Mouse (Mus musculus): Measurements from ENCODE around the gene Gm853.

The Gm853 gene

DNA sequence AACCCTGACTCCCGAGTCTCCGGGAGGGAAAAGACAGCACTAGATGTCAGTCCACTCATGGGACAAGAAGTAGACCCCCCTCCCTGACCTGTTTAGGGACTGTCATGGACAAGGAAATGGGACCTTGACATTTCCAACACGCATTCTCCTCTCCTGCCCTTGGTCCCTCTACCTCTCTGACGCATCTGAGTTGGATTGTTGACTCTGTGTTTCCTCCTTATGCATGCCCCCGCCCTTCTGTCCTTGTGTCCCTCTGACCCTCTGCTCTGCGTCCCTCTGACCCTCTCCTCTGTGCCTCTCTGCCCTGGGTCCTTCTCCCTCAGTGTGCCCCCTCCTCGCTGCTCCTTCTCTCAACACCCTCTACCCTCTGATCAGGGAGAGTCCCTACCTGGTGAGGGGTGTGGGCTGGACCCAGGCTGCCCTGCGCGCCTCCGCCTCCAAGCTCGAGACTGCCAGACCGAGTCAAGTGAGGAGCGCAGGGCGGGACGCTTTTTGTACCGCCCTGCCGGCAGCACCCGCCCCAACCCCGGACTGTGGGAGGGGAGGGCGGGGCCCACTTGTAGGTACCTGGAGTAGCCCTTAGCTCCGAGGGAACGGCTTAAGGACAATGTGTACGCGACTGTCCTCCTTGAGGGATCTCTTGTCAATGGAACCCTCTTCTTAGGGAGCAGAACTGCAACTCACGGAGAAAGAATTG is 47.7 kb downstream of the Gm853 start:
- no peak for DNase-seq (ENCODE audit: low read depth, low spot score)

DNA sequence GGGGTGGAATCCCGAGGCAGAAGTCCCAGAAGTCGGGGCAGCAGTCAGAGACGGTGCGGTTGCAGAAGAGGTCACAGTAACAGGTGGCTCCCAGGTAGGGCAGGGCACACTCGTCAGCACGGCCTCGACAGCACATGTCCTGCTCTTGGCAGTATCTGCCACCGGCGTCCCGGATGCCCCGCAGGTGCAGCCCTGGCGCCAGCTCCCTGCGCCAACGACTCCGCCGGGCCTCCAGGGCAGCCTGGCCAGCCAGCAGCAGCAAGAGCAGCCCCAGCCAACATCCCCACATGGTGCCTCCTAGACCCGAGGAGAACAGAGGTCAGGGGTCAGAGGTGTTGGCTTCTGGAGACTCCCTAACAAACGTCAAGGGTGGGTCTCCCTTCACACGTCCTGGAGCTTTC is 48.3 kb downstream of the Gm853 start:
- DNase-seq (ENCODE audit: low read depth, low spot score), result no peak

- DNase-seq (ENCODE audit: low read depth, low spot score), result no peak
Observed at GRCm38 (mm10) chr4:130173060-130173822, 49.0 kb downstream of the Gm853 start.

DNA sequence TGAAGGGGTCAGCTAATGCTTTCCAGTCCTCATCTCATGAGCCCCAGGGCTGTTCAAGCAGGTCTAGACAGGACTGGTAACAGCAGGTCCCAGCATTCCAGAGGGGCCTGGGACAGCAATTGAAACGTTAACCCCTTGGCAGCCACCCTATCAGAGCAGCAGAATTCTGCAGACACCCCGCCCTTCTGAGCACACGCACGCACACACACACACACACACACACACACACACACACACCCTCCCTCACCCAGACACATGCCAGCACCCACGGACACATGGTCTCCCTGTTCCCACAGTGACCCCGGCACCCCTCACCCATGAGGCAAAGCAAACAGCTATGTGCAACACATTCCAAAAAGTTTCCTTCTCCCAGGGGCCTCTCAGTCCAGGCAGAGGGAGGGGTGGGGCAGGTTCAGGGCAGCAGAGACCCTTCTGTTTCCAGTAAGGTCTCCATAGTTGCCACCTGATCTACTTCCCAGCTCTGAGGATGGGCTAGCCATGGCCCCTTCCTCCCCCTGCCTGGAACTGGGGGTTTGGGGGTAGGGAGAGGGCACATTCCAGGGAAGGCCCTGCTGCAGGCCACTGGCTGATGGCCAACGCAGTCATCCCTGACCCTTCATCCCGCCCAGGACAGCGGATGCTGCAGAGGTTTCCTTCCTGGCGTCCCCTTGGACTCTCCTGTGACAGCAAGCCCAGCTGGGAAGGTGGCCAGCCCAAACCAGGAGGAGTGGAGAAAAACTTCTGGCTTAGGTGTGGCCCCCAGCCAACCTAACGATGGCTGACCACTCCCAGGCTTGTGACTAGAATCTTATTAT is 50.0 kb downstream of the Gm853 start:
- DNase-seq (ENCODE audit: low read depth, low spot score), result no peak

- no peak for DNase-seq (ENCODE audit: low read depth, low spot score)
Observed at GRCm38 (mm10) chr4:130170362-130170761, 51.8 kb downstream of the Gm853 start.

GRCm38 (mm10) chr4:130169411-130169971 is 52.7 kb downstream of the Gm853 start:
- no peak for DNase-seq (ENCODE audit: low read depth, low spot score)

- no peak for DNase-seq (ENCODE audit: low read depth, low spot score)
Observed at GRCm38 (mm10) chr4:130168280-130169183, 53.7 kb downstream of the Gm853 start.

- no peak for DNase-seq (ENCODE audit: low read depth, low spot score)
Observed at GRCm38 (mm10) chr4:130167814-130168213, 54.4 kb downstream of the Gm853 start.

DNA sequence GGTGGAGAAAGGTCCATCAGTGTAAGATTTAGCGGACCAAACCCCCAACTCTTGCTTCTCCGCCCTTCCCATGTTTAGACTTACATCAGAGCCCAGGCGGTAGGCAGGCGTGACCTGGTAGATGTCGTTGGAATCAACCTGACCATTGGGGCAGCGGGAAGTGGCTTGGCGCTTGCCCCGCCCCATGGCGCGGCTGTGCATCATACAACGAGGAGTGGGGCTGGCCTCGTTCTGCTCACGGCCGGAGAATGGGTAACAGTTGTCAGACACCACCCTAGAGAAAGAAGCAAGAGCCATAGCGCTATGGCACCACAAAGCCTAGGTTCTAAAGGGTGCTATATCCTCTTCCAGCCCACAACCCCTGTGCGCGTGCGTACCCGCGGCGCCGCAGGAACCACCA is 54.9 kb downstream of the Gm853 start:
- no peak for DNase-seq (ENCODE audit: low read depth, low spot score)

DNA sequence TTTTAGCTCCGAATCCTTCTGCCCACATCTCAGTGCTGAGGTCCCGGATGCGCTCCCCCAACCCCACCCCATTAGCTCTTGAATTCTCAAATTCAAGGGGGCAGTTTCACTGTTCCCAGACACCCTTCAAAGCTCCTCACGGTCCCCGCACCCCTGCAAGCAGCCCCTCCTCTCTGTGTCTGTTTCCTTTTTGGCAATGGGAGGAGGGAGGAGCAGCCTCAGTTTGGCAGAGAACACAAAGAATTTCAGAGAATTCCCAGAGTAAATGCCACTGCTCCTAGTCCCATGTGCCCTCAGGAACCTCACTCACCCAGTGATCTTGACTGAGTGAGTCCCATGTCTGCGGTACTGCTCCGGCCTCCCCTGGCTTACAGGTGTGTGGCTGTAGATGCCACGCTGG is 55.6 kb downstream of the Gm853 start:
- DNase-seq (ENCODE audit: low read depth, low spot score), result no peak

- no peak for DNase-seq (ENCODE audit: low read depth, low spot score)
Observed at GRCm38 (mm10) chr4:130166061-130166460, 56.1 kb downstream of the Gm853 start.

- DNase-seq (ENCODE audit: low read depth, low spot score), result no peak
Observed at GRCm38 (mm10) chr4:130164121-130164520, 58.1 kb downstream of the Gm853 start.

GRCm38 (mm10) chr4:130163391-130163861 is 58.8 kb downstream of the Gm853 start:
- DNase-seq (ENCODE audit: low read depth, low spot score), result no peak

DNA sequence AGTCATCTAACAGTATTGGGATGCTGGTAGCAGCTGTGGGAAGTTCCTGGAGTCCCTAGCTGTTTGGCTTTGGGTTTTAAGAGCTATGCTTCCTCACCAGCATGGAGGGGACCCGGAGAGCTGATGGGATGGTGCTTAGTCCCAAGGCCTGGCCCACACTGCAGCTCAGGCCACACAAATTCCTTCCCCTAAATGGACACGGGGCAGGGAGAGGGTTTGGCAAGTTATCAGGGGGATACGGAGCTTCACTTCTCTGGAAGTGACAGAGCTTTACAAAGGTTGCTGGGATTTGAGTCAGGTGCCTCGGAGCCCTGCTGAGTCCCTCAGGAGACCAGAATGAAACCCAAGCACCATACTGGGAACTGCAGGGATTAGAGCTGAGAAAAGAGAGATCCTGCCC is 60.9 kb downstream of the Gm853 start:
- no peak for DNase-seq (ENCODE audit: low read depth, low spot score)

Measured in retina, adult 2 months (tissue).